Mouse (Mus musculus) lung, postnatal 4 days (tissue): Measurements from ENCODE around the gene Dcpp1.

Experiments used
- DNase-seq, 2 experiments: peaks; one replicate each; pipeline ENCODE4 v3.0.0; 2021

The Dcpp1 gene

DNA sequence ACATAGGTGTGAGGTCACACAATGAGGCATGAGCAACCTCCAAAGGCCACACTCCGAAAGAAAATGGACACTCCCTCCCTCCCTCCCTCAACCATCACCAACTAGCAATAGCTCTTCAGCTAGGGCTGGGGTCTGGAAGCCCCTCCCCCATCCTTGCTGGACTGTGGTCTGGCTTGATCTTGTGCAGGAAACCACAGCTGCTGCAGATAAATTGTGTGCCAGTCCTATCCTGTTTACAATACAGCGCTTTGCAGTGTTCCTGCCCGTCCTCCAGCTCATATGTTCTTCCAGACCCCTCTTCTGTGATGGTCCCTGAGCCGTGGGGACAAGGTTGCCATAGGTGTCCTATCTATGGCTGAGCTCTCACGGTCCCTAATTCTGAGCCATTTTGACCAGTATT, 50.5 kb downstream of the Dcpp1 start:
- DNase-seq: peak; percentile 9 to 52
